16 mouse cellular contexts compared by ENCODE assay signal in the genomic region with DNA sequence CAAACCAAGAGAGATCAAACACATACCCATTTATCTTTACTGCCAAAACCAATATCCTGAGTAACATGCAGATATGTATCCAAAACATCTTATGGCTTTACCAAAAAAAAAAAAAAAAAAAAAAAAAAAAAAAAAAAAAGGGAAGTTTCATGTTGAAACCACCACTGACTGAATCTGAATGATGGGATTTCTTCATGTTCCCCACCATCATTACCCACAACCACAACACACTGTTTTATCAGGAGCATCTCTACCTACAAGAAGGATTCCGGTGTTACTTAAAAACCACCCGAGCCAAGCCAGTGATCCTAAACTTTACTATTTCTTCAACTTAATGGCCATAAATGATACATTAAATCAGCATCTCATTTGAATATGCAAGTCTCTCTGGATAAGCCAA.
"Had no signal": no experiment of that assay in that cellular context is flagged by ENCODE, and none has a peak within 500 bp of the region (broad histone marks: within the 10 kb centered on the region; RNA-seq: fewer than 3 reads in every experiment).

No protein-coding gene starts in this region.

- H3K36me3 ChIP-seq: neural tube, embryonic 12.5 days; neural tube, embryonic 13.5 days; neural tube, embryonic 15.5 days; stomach, embryonic 15.5 days had no signal

- DNase-seq: retina, postnatal 1 day; right cerebral cortex, adult 18-20 months; right cerebral cortex, postnatal 25 days; right cerebral cortex, postnatal 4 days; spleen, adult 18-20 months; thymus, adult 18-20 months; thymus, adult 2 months; thymus, postnatal 14 days; thymus, postnatal 25 days; thymus, postnatal 36 days; thymus, postnatal 4 days had no signal

- H3K9me3 ChIP-seq: neural tube, embryonic 12.5 days; neural tube, embryonic 13.5 days; neural tube, embryonic 15.5 days; stomach, embryonic 15.5 days had no signal

- H3K4me3 ChIP-seq: neural tube, embryonic 12.5 days; neural tube, embryonic 13.5 days; neural tube, embryonic 15.5 days; stomach, embryonic 15.5 days had no signal

- H3K27ac ChIP-seq: neural tube, embryonic 12.5 days; neural tube, embryonic 13.5 days; neural tube, embryonic 15.5 days; stomach, embryonic 15.5 days; stomach, postnatal 0 days had no signal

- H3K4me1 ChIP-seq: neural tube, embryonic 12.5 days; stomach, embryonic 15.5 days had no signal

- H3K9ac ChIP-seq: neural tube, embryonic 12.5 days; neural tube, embryonic 13.5 days; neural tube, embryonic 15.5 days; stomach, embryonic 15.5 days had no signal
